Mouse (Mus musculus) left cerebral cortex, postnatal 10 days (tissue): ENCODE data around the gene Phf23. TPM values are rescaled to one million over a fixed set of nuclear protein-coding genes. Genes with fewer than 3 reads are reported as not detected.
A peak's percentile ranks its signal among the peaks of the same experiment; 100 is the strongest.

Experiments
- DNase-seq, 2 experiments: peaks; one replicate each; pipeline ENCODE4 v3.0.0; 2021 to 2022; ENCODE audit warnings: low spot score in 2 of 2, mixed read lengths in 1 of 2; ENCODE audit errors: extremely low spot score in 1 of 2
- intact Hi-C: fragments of 180-260 bp; cut with DNase I; formaldehyde crosslinking; loops from one replicate; pipeline ENCODE4 v1.15.1; 2025
- microRNA-seq: library from miRNA; unstranded; fragments of <30 nt; microRNA quantifications from one replicate; pipeline ENCODE4 v1.2.0, GENCODE M21; 2022
- total RNA-seq, 2 experiments: library from RNA; stranded (reverse); gene quantifications; 2 replicates each; pipeline ENCODE4 v1.2.3; 2021

Phf23 gene
- total RNA-seq, 2 experiments from 2014 or later: 35.2 to 38.6 TPM

GRCm38 (mm10) chr11:70031321-70031670, 35.7 kb downstream of the Phf23 start:
- intact Hi-C loops: no loop called here
- DNase-seq: no peak

- intact Hi-C loops: no loop called here
- DNase-seq: no peak
These were observed 42.6 kb downstream of the Phf23 start for GRCm38 (mm10) chr11:70038174-70038573.

- DNase-seq: no peak
- intact Hi-C loops: no loop called here
These were observed 44.1 kb downstream of the Phf23 start for GRCm38 (mm10) chr11:70039631-70040030.

GRCm38 (mm10) chr11:70040184-70040583, 44.6 kb downstream of the Phf23 start:
- intact Hi-C loops: no loop called here
- DNase-seq: no peak

GRCm38 (mm10) chr11:70042309-70043085, 46.9 kb downstream of the Phf23 start:
- intact Hi-C loops: no loop called here

GRCm38 (mm10) chr11:70043665-70044064, 48.1 kb downstream of the Phf23 start:
- intact Hi-C loops: no loop called here
- DNase-seq: no peak

More at GRCm38 (mm10) chr11:70042309-70043085, 46.9 kb downstream of the Phf23 start:
- DNase-seq: no peak

- intact Hi-C loops: no loop called here
- DNase-seq: no peak
These were observed 49.9 kb downstream of the Phf23 start for GRCm38 (mm10) chr11:70045435-70045834.

- DNase-seq: no peak
- intact Hi-C loops: no loop called here
These were observed 53.8 kb downstream of the Phf23 start for GRCm38 (mm10) chr11:70049366-70049765.

Small RNA genes within 50 kb of the gene (microRNA-seq; reads per million reads assigned to microRNA genes)
- not detected for gene Gm44349
- gene Mir324: 11,152 reads per million, percentile 96 among the genes with 10 or more reads in this experiment

Other genes starting within 250 kb of the Phf23 start
- 10 to 100 TPM; 52.1 to 52.9 TPM for gene Polr2a, start 237.1 kb upstream of the Phf23 start, total RNA-seq
- not detected for gene Slc35g3, start 233.8 kb upstream of the Phf23 start, total RNA-seq
- gene Zbtb4, start 229.9 kb upstream of the Phf23 start, total RNA-seq: 10 to 100 TPM; 57.1 to 67.6 TPM
- gene Chrnb1, start 199.8 kb upstream of the Phf23 start, total RNA-seq: 1 to 10 TPM in 1 of 2 experiments, under 1 TPM in 1; 0.95 to 1.2 TPM
- gene Fgf11, start 193.9 kb upstream of the Phf23 start, total RNA-seq: 10 to 100 TPM; 20.0 to 21.5 TPM
- not detected for gene Tmem102, start 190.2 kb upstream of the Phf23 start, total RNA-seq
- not detected for gene Gm39566, start 180.5 kb upstream of the Phf23 start, total RNA-seq
- gene Spem2, start 177.3 kb upstream of the Phf23 start, total RNA-seq: not detected
- gene Spem1, start 173.6 kb upstream of the Phf23 start, total RNA-seq: under 1 TPM; 0.45 to 0.57 TPM
- 100 to 1,000 TPM; 268 to 274 TPM for gene Nlgn2, start 158.0 kb upstream of the Phf23 start, total RNA-seq
- 100 to 1,000 TPM; 151 to 159 TPM for gene Tmem256, start 157.3 kb upstream of the Phf23 start, total RNA-seq
- gene Plscr3, start 149.4 kb upstream of the Phf23 start, total RNA-seq: 10 to 100 TPM; 28.4 to 32.2 TPM
- gene Tnk1, start 137.0 kb upstream of the Phf23 start, total RNA-seq: under 1 TPM; 0.11 to 0.14 TPM
- not detected for gene Tmem95, start 117.8 kb upstream of the Phf23 start, total RNA-seq
- under 1 TPM; 0.57 to 0.62 TPM for gene Kctd11, start 114.4 kb upstream of the Phf23 start, total RNA-seq
- gene Acap1, start 100.2 kb upstream of the Phf23 start, total RNA-seq: under 1 TPM; 0.15 to 0.26 TPM
- gene 2810408A11Rik, start 94.8 kb upstream of the Phf23 start, total RNA-seq: 1 to 10 TPM; 1.8 TPM
- 100 to 1,000 TPM; 126 to 129 TPM for gene Neurl4, start 94.7 kb upstream of the Phf23 start, total RNA-seq
- 10 to 100 TPM; 24.8 to 25.7 TPM for gene Gps2, start 81.9 kb upstream of the Phf23 start, total RNA-seq
- 100 to 1,000 TPM; 525 to 535 TPM for gene Eif5a, start 73.8 kb upstream of the Phf23 start, total RNA-seq
- gene Ybx2, start 60.0 kb upstream of the Phf23 start, total RNA-seq: 1 to 10 TPM; 9.5 TPM
- gene Slc2a4, start 47.6 kb upstream of the Phf23 start, total RNA-seq: 1 to 10 TPM; 1.3 to 1.4 TPM
- gene Cldn7, start 31.0 kb upstream of the Phf23 start, total RNA-seq: not detected
- 100 to 1,000 TPM; 104 to 118 TPM for gene Ctdnep1, start 14.6 kb upstream of the Phf23 start, total RNA-seq
- gene Elp5, start 13.3 kb upstream of the Phf23 start, total RNA-seq: 100 to 1,000 TPM; 114 to 125 TPM
- 100 to 1,000 TPM; 252 to 266 TPM for gene Gabarap, start 4.6 kb upstream of the Phf23 start, total RNA-seq
- 10 to 100 TPM; 27.5 to 30.3 TPM for gene Dvl2, start 4.8 kb downstream of the Phf23 start, total RNA-seq
- gene Acadvl, start 19.6 kb downstream of the Phf23 start, total RNA-seq: 10 to 100 TPM; 44.8 to 48.0 TPM
- gene Dlg4, start 21.2 kb downstream of the Phf23 start, total RNA-seq: 100 to 1,000 TPM; 871 to 875 TPM
- gene Asgr1, start 58.3 kb downstream of the Phf23 start, total RNA-seq: 1 to 10 TPM; 1.4 to 1.5 TPM
- not detected for gene Asgr2, start 96.9 kb downstream of the Phf23 start, total RNA-seq
- under 1 TPM; 0.30 to 0.36 TPM for gene Mgl2, start 134.6 kb downstream of the Phf23 start, total RNA-seq
- gene Clec10a, start 160.4 kb downstream of the Phf23 start, total RNA-seq: 1 to 10 TPM; 1.2 to 3.4 TPM
- gene Slc16a11, start 217.0 kb downstream of the Phf23 start, total RNA-seq: 10 to 100 TPM; 33.9 to 37.1 TPM
- gene Slc16a13, start 225.3 kb downstream of the Phf23 start, total RNA-seq: 10 to 100 TPM in 1 of 2 experiments, 1 to 10 TPM in 1; 8.9 to 10.6 TPM
- 1 to 10 TPM; 7.1 to 8.6 TPM for gene Bcl6b, start 234.0 kb downstream of the Phf23 start, total RNA-seq
- gene 0610010K14Rik, start 242.1 kb downstream of the Phf23 start, total RNA-seq: 10 to 100 TPM; 53.7 to 54.1 TPM
- gene Gm21988, start 244.1 kb downstream of the Phf23 start, total RNA-seq: 1 to 10 TPM; 6.0 to 8.7 TPM
- gene Rnasek, start 244.1 kb downstream of the Phf23 start, total RNA-seq: 100 to 1,000 TPM; 279 to 285 TPM